Mouse (Mus musculus) kidney, adult 2 months (tissue): ENCODE data around the gene Iqsec1.

Source experiments
- CTCF ChIP-seq: fragments of 200-500 bp; conservative IDR thresholded peaks from 2 replicates; pipeline ENCODE4 v1.5.1; 2011; ENCODE audit warnings: low read depth, mild to moderate bottlenecking, control low read depth, low read length, moderate library complexity, mixed read lengths; ENCODE audit not compliant: insufficient read depth, insufficient read length
- POLR2A ChIP-seq: fragments of 200-500 bp; IDR thresholded peaks from one replicate; pipeline ENCODE4 v1.6.1; 2011; ENCODE audit warnings: low read depth, low read length, control low read depth

- TF ChIP-seq POLR2A: no peak
- no peak for TF ChIP-seq CTCF
Measured at GRCm38 (mm10) chr6:90761301-90762056, 227.0 kb downstream of the Iqsec1 start.
